Mouse (Mus musculus) neural tube, postnatal 0 days (tissue): ENCODE data around the gene Rictor. TPM values are rescaled to one million over a fixed set of nuclear protein-coding genes. Genes with fewer than 3 reads are reported as not detected.

Source experiments
- polyA plus RNA-seq: library from polyadenylated mRNA; unstranded; fragments of >200 nt; fragmentation: Nextera tagmentation; extraction: Ambion mirVana; gene quantifications from 2 replicates; pipeline ENCODE4 v1.2.1, GENCODE M21; 2015

The Rictor gene
- polyA plus RNA-seq: 35.3 and 36.2 TPM in 2 replicates

DNA sequence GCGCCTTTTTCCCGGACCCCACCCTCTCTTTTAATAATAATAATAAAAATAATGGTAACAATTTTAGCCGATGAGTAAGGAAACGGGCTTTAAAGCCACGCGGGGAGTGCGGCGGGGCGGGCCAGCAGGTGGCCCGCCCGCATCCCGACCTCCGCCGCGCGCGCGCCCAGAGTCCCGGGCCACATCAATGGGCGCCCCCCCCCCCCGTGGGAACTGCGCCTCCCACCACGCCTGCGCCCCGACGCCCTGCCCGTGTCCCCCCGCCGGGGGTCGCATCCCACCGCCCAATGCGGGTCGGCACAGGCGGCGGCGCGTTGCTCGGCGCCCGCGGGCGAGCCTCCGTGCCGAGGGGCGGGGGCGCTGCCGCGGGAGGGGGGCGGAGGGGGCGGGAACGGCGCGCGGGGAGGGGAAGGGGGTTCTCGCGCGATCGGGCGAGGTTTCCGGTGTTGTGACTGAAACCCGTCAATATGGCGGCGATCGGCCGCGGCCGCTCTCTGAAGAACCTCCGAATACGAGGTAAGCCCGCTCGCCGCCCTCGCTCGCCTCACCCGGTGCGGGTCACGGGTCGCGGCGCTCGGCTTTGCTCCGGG lies at the start of gene Rictor:
Gene Rictor, plus strand, starts transcription at position 444 of the 590 bp plus-strand sequence.

Other genes starting within 250 kb of the Rictor start
- gene Fyb, start 185.5 kb upstream of the Rictor start, polyA plus RNA-seq: 4.3 and 5.9 TPM in 2 replicates
- gene Osmr, start 166.6 kb downstream of the Rictor start, polyA plus RNA-seq: 1.7 and 2.3 TPM in 2 replicates